27 mouse cellular contexts compared by ENCODE assay signal in the genomic region with DNA sequence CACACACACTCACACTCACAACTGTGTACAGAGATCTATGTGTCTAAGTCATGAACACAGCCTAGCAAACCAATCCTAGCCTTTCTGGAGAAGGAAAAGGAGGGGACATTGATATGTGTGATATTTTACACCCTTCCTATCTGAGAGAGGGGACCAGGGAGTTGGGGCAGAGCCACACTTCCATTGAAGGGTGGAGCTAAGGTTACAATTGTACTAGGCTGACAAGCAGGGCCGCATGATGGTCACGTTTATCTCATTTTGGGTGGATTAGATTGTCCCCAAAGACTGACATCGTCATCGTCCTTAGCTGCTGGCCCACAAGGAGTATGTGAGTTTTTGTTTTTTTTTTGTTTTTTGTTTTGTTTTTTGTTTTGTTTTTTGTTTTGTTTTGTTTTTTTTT. TPM values are rescaled to one million over a fixed set of nuclear protein-coding genes. Genes with fewer than 3 reads are reported as not detected.
DNase-seq lines count a peak whose midpoint lies in the region; ATAC-seq and TF ChIP-seq lines count a peak whose summit lies in the region.
"Had no signal": no experiment of that assay in that cellular context is flagged by ENCODE, and none has a peak within 500 bp of the region (broad histone marks: within the 10 kb centered on the region; RNA-seq: fewer than 3 reads in every experiment).

No protein-coding gene starts in this region.

- H3K4me2 ChIP-seq in heart, embryonic 14.5 days (ENCODE audit: low read length), result no peak overlapping the region
- H3K4me2 ChIP-seq in liver, embryonic 12.5 days, result no peak overlapping the region
- H3K4me2 ChIP-seq in liver, embryonic 11.5 days, result no peak overlapping the region
- no peak overlapping the region for H3K4me2 ChIP-seq in stomach, embryonic 15.5 days
- no peak overlapping the region for H3K4me2 ChIP-seq in stomach, postnatal 0 days (replicated peaks; ENCODE audit: low read depth)
- H3K4me2 ChIP-seq: embryonic facial prominence, embryonic 12.5 days; forebrain, embryonic 15.5 days; hindbrain, embryonic 15.5 days had no signal

- no peaks in the 10 kb centered on the region for H3K27me3 ChIP-seq in heart, embryonic 10.5 days (ENCODE audit: insufficient read depth, poor library complexity, severe bottlenecking)
- no peaks in the 10 kb centered on the region for H3K27me3 ChIP-seq in heart, embryonic 14.5 days (ENCODE audit: control insufficient read depth, insufficient read depth, low read length)
- peaks cover 4% of the 10 kb centered on the region; the same call in 1 of the 2 replicates for H3K27me3 ChIP-seq in liver, embryonic 12.5 days (replicated peaks)
- H3K27me3 ChIP-seq in liver, embryonic 11.5 days (replicated peaks; ENCODE audit: control insufficient read depth, insufficient read depth, low read length), result no peaks in the 10 kb centered on the region
- H3K27me3 ChIP-seq in stomach, embryonic 15.5 days (replicated peaks), result no peaks in the 10 kb centered on the region
- no peaks in the 10 kb centered on the region for H3K27me3 ChIP-seq in stomach, postnatal 0 days (ENCODE audit: control insufficient read depth, insufficient read depth, low read length)
- H3K27me3 ChIP-seq: embryonic facial prominence, embryonic 12.5 days; forebrain, embryonic 15.5 days; hindbrain, embryonic 15.5 days had no signal

- TF ChIP-seq CTCF in stomach, postnatal 0 days (IDR thresholded peaks at IDR 0.05; ENCODE audit: low read depth), result no peak

- H3K27ac ChIP-seq in heart, embryonic 10.5 days, result peak overlapping the region; percentile 93
- H3K27ac ChIP-seq in heart, embryonic 14.5 days (replicated peaks in 1 of 2; ENCODE audit: control insufficient read depth in 1 of 2, insufficient read depth in 1 of 2, low read depth in 2 of 2, low read length in 2 of 2), result peak overlapping the region; percentile 90 to 94
- H3K27ac ChIP-seq in liver, embryonic 12.5 days, result peak overlapping the region; percentile 33; the same call in 1 of the 2 replicates
- no peak overlapping the region for H3K27ac ChIP-seq in liver, embryonic 11.5 days (ENCODE audit: low read depth, low read length)
- peak overlapping the region; percentile 63; the same call in 1 of the 2 replicates for H3K27ac ChIP-seq in stomach, embryonic 15.5 days
- no peak overlapping the region for H3K27ac ChIP-seq in stomach, postnatal 0 days (replicated peaks)
- H3K27ac ChIP-seq: forebrain, embryonic 15.5 days; hindbrain, embryonic 15.5 days had no signal

- no peaks in the 10 kb centered on the region for H3K9me3 ChIP-seq in heart, embryonic 10.5 days
- no peaks in the 10 kb centered on the region for H3K9me3 ChIP-seq in heart, embryonic 14.5 days (ENCODE audit: control insufficient read depth, low read length)
- H3K9me3 ChIP-seq in liver, embryonic 12.5 days (replicated peaks), result no peaks in the 10 kb centered on the region
- no peaks in the 10 kb centered on the region for H3K9me3 ChIP-seq in liver, embryonic 11.5 days (ENCODE audit: control insufficient read depth, low read length)
- no peaks in the 10 kb centered on the region for H3K9me3 ChIP-seq in stomach, embryonic 15.5 days
- no peaks in the 10 kb centered on the region for H3K9me3 ChIP-seq in stomach, postnatal 0 days (ENCODE audit: control insufficient read depth, low read length)
- H3K9me3 ChIP-seq: embryonic facial prominence, embryonic 12.5 days; forebrain, embryonic 15.5 days; G1E; hindbrain, embryonic 15.5 days had no signal

- intact Hi-C loops in heart, postnatal 36 days (cut with DNase I), result loop anchor here (5.0 kb wide), 1 partner anchor 251 kb away; no protein-coding TSS in a partner anchor
- intact Hi-C loops in heart, postnatal 10 days (cut with DNase I), result no loop called here

- no peak for ATAC-seq in heart, embryonic 14.5 days (ENCODE audit: insufficient number of reproducible peaks, insufficient read depth, low FRiP score, low read depth)
- peak; percentile 44 for ATAC-seq in liver, embryonic 12.5 days
- ATAC-seq in liver, embryonic 11.5 days (replicated peaks; ENCODE audit: low FRiP score), result no peak; the same call in 1 of the 2 replicates
- no peak for ATAC-seq in stomach, embryonic 15.5 days (ENCODE audit: insufficient read depth, low FRiP score, low read depth)
- no peak for ATAC-seq in stomach, postnatal 0 days (ENCODE audit: low FRiP score, low TSS enrichment)
- ATAC-seq: CD4-positive, CD25-positive, alpha-beta regulatory T cell, adult 4 months; forebrain, embryonic 15.5 days; inflammation-experienced regulatory T-cells, adult 6 months; intestine, postnatal 0 days had no signal

- H3K4me1 ChIP-seq in heart, embryonic 10.5 days, result peaks cover 75% of the 10 kb centered on the region
- peaks cover 42 to 43% of the 10 kb centered on the region in 2 experiments for H3K4me1 ChIP-seq in heart, embryonic 14.5 days (ENCODE audit: control insufficient read depth in 2 of 2, insufficient read depth in 2 of 2, low read length in 2 of 2)
- H3K4me1 ChIP-seq in liver, embryonic 12.5 days, result peaks cover 38% of the 10 kb centered on the region
- H3K4me1 ChIP-seq in liver, embryonic 11.5 days (replicated peaks; ENCODE audit: control insufficient read depth, insufficient read depth, low read length), result peaks cover 26% of the 10 kb centered on the region
- H3K4me1 ChIP-seq in stomach, embryonic 15.5 days, result peaks cover 33% of the 10 kb centered on the region
- H3K4me1 ChIP-seq in stomach, postnatal 0 days (replicated peaks; ENCODE audit: control insufficient read depth, insufficient read depth), result no peaks in the 10 kb centered on the region; the same call in none of the 2 replicates
- H3K4me1 ChIP-seq: hindbrain, embryonic 15.5 days had no signal

- DNase-seq in heart, embryonic 10.5 days (ENCODE audit: low spot score), result no peak
- no peak for DNase-seq in heart, postnatal 36 days
- DNase-seq in heart, postnatal 10 days, result no peak
- DNase-seq in liver, embryonic 11.5 days (ENCODE audit: low spot score), result no peak
- no peak for DNase-seq in stomach, postnatal 0 days (ENCODE audit: low spot score)
- DNase-seq: adrenal gland, adult 8-10 months; adrenal gland, postnatal 36 days; B cell, adult 2 months; cerebellum, adult 2 months; cerebellum, postnatal 14 days; embryo, embryonic 11 days; gastrocnemius, postnatal 36 days; heart, postnatal 14 days had no signal

- no peak overlapping the region for H3K9ac ChIP-seq in heart, embryonic 14.5 days (ENCODE audit: low read length)
- no peak overlapping the region for H3K9ac ChIP-seq in liver, embryonic 12.5 days
- no peak overlapping the region for H3K9ac ChIP-seq in liver, embryonic 11.5 days (ENCODE audit: low read depth, low read length)
- H3K9ac ChIP-seq in stomach, embryonic 15.5 days, result no peak overlapping the region
- H3K9ac ChIP-seq in stomach, postnatal 0 days (ENCODE audit: low read length), result no peak overlapping the region
- H3K9ac ChIP-seq: embryonic facial prominence, embryonic 12.5 days; forebrain, embryonic 15.5 days; hindbrain, embryonic 15.5 days had no signal

- H3K36me3 ChIP-seq in heart, embryonic 10.5 days, result no peaks in the 10 kb centered on the region
- H3K36me3 ChIP-seq in heart, embryonic 14.5 days (ENCODE audit: control insufficient read depth, insufficient read depth, low read length), result no peaks in the 10 kb centered on the region
- H3K36me3 ChIP-seq in liver, embryonic 12.5 days, result no peaks in the 10 kb centered on the region
- H3K36me3 ChIP-seq in liver, embryonic 11.5 days (ENCODE audit: control insufficient read depth, insufficient read depth, low read length), result no peaks in the 10 kb centered on the region
- no peaks in the 10 kb centered on the region for H3K36me3 ChIP-seq in stomach, embryonic 15.5 days
- H3K36me3 ChIP-seq in stomach, postnatal 0 days (ENCODE audit: control insufficient read depth, insufficient read depth, low read length), result no peaks in the 10 kb centered on the region
- H3K36me3 ChIP-seq: embryonic facial prominence, embryonic 12.5 days; forebrain, embryonic 15.5 days; G1E; hindbrain, embryonic 15.5 days had no signal

- 50% methylated on average over 4 of the region's 4 CpGs for WGBS in heart, embryonic 10.5 days
- WGBS in heart, embryonic 14.5 days, result 61% methylated on average over 4 of the region's 4 CpGs
- WGBS in liver, embryonic 12.5 days (ENCODE audit: insufficient replicate concordance), result 22% methylated on average over 4 of the region's 4 CpGs
- WGBS in liver, embryonic 11.5 days, result 30% methylated on average over 4 of the region's 4 CpGs
- 85% methylated on average over 4 of the region's 4 CpGs for WGBS in stomach, embryonic 15.5 days
- WGBS in stomach, postnatal 0 days, result 94% methylated on average over 4 of the region's 4 CpGs

- no peak for TF ChIP-seq EP300 in stomach, postnatal 0 days (optimal IDR thresholded peaks at IDR 0.05)

- H3K4me3 ChIP-seq in heart, embryonic 10.5 days, result no peak overlapping the region
- H3K4me3 ChIP-seq in heart, embryonic 14.5 days (ENCODE audit: control insufficient read depth in 1 of 2, insufficient read depth in 1 of 2, low read depth in 1 of 2, low read length in 2 of 2), result no peak overlapping the region
- no peak overlapping the region for H3K4me3 ChIP-seq in liver, embryonic 12.5 days
- H3K4me3 ChIP-seq in liver, embryonic 11.5 days (ENCODE audit: low read depth, low read length), result no peak overlapping the region
- no peak overlapping the region for H3K4me3 ChIP-seq in stomach, embryonic 15.5 days (replicated peaks)
- H3K4me3 ChIP-seq in stomach, postnatal 0 days (ENCODE audit: low read depth, low read length), result no peak overlapping the region
- H3K4me3 ChIP-seq: embryonic facial prominence, embryonic 12.5 days; forebrain, embryonic 15.5 days; hindbrain, embryonic 15.5 days had no signal

RNA-seq across cellular contexts. Expression of a gene that starts 27.9 kb away (rescaled TPM):
- 0.34 TPM in 1 of 2 replicates, not detected in the other for polyA plus RNA-seq in heart, embryonic 10.5 days (2016; fragmentation: Nextera tagmentation; extraction: Ambion mirVana)
- not detected for total RNA-seq in heart, postnatal 36 days (2021)
- polyA plus RNA-seq in heart, embryonic 14.5 days (2014; fragmentation: Nextera tagmentation; extraction: Ambion mirVana), result 0.19 TPM in 1 of 2 replicates, not detected in the other
- total RNA-seq in heart, postnatal 10 days (2021), result not detected
- polyA plus RNA-seq in liver, embryonic 12.5 days (2016; fragmentation: Nextera tagmentation; extraction: Ambion mirVana), result not detected in 2 replicates
- polyA plus RNA-seq in liver, embryonic 11.5 days (2014; fragmentation: Nextera tagmentation; extraction: Ambion mirVana), result not detected in 2 replicates
- not detected in 2 replicates for polyA plus RNA-seq in stomach, embryonic 15.5 days (2015; fragmentation: Nextera tagmentation; extraction: Ambion mirVana)
- not detected in 2 replicates for polyA plus RNA-seq in stomach, postnatal 0 days (2015; fragmentation: Nextera tagmentation; extraction: Ambion mirVana)
- total RNA-seq: adrenal gland, adult 8-10 months; adrenal gland, postnatal 36 days; common myeloid progenitor, adult 5-6 weeks; G1E; gastrocnemius, adult 8-10 months; gastrocnemius, postnatal 36 days; heart, postnatal 14 days had no signal
- polyA plus RNA-seq: CD4-positive, CD25-positive, alpha-beta regulatory T cell, adult 4 months; cerebellum, adult 2 months; embryonic facial prominence, embryonic 12.5 days; forebrain, embryonic 11.5 days; forebrain, embryonic 15.5 days; G1E; hindbrain, embryonic 11.5 days; hindbrain, embryonic 15.5 days; inflammation-experienced regulatory T-cells, adult 6 months; intestine, postnatal 0 days had no signal

RNA-seq across cellular contexts. Expression of a gene that starts 34.4 kb away (rescaled TPM):
- not detected in 2 replicates for polyA plus RNA-seq in heart, embryonic 10.5 days (2016; fragmentation: Nextera tagmentation; extraction: Ambion mirVana)
- not detected for total RNA-seq in heart, postnatal 36 days (2021)
- polyA plus RNA-seq in heart, embryonic 14.5 days (2014; fragmentation: Nextera tagmentation; extraction: Ambion mirVana), result not detected in 2 replicates
- total RNA-seq in heart, postnatal 10 days (2021), result not detected
- not detected in 2 replicates for polyA plus RNA-seq in liver, embryonic 12.5 days (2016; fragmentation: Nextera tagmentation; extraction: Ambion mirVana)
- not detected in 2 replicates for polyA plus RNA-seq in liver, embryonic 11.5 days (2014; fragmentation: Nextera tagmentation; extraction: Ambion mirVana)
- polyA plus RNA-seq in stomach, embryonic 15.5 days (2015; fragmentation: Nextera tagmentation; extraction: Ambion mirVana), result not detected in 2 replicates
- not detected in 2 replicates for polyA plus RNA-seq in stomach, postnatal 0 days (2015; fragmentation: Nextera tagmentation; extraction: Ambion mirVana)
- total RNA-seq: adrenal gland, adult 8-10 months; adrenal gland, postnatal 36 days; common myeloid progenitor, adult 5-6 weeks; G1E; gastrocnemius, adult 8-10 months; gastrocnemius, postnatal 36 days; heart, postnatal 14 days had no signal
- polyA plus RNA-seq: CD4-positive, CD25-positive, alpha-beta regulatory T cell, adult 4 months; cerebellum, adult 2 months; embryonic facial prominence, embryonic 12.5 days; forebrain, embryonic 11.5 days; forebrain, embryonic 15.5 days; G1E; hindbrain, embryonic 11.5 days; hindbrain, embryonic 15.5 days; inflammation-experienced regulatory T-cells, adult 6 months; intestine, postnatal 0 days had no signal

RNA-seq across cellular contexts. Expression of a gene that starts 42.3 kb away (rescaled TPM):
- 7.7 and 12.5 TPM in 2 replicates for polyA plus RNA-seq in heart, embryonic 10.5 days (2016; fragmentation: Nextera tagmentation; extraction: Ambion mirVana)
- 1 to 10 TPM; 1.8 to 2.0 TPM for total RNA-seq in heart, postnatal 36 days (2021)
- 4.2 and 7.5 TPM in 2 replicates for polyA plus RNA-seq in heart, embryonic 14.5 days (2014; fragmentation: Nextera tagmentation; extraction: Ambion mirVana)
- total RNA-seq in heart, postnatal 10 days (2021), result 1 to 10 TPM; 1.0 to 1.1 TPM
- 1.5 and 2.5 TPM in 2 replicates for polyA plus RNA-seq in liver, embryonic 12.5 days (2016; fragmentation: Nextera tagmentation; extraction: Ambion mirVana)
- polyA plus RNA-seq in liver, embryonic 11.5 days (2014; fragmentation: Nextera tagmentation; extraction: Ambion mirVana), result 1.8 and 2.4 TPM in 2 replicates
- polyA plus RNA-seq in stomach, embryonic 15.5 days (2015; fragmentation: Nextera tagmentation; extraction: Ambion mirVana), result 1.7 and 2.8 TPM in 2 replicates
- polyA plus RNA-seq in stomach, postnatal 0 days (2015; fragmentation: Nextera tagmentation; extraction: Ambion mirVana), result 9.9 and 12.0 TPM in 2 replicates
- total RNA-seq: common myeloid progenitor, adult 5-6 weeks had no signal

RNA-seq across cellular contexts. Expression of a gene that starts 51.2 kb away (rescaled TPM):
- 0.55 and 0.92 TPM in 2 replicates for polyA plus RNA-seq in heart, embryonic 10.5 days (2016; fragmentation: Nextera tagmentation; extraction: Ambion mirVana)
- 1 to 10 TPM in 1 of 2 experiments, under 1 TPM in 1; 0.72 to 8.2 TPM for total RNA-seq in heart, postnatal 36 days (2021)
- not detected in 2 replicates for polyA plus RNA-seq in heart, embryonic 14.5 days (2014; fragmentation: Nextera tagmentation; extraction: Ambion mirVana)
- 1 to 10 TPM; 1.7 to 5.1 TPM for total RNA-seq in heart, postnatal 10 days (2021)
- 1.4 TPM in 1 of 2 replicates, not detected in the other for polyA plus RNA-seq in liver, embryonic 12.5 days (2016; fragmentation: Nextera tagmentation; extraction: Ambion mirVana)
- not detected in 2 replicates for polyA plus RNA-seq in liver, embryonic 11.5 days (2014; fragmentation: Nextera tagmentation; extraction: Ambion mirVana)
- 0.58 TPM in 1 of 2 replicates, not detected in the other for polyA plus RNA-seq in stomach, embryonic 15.5 days (2015; fragmentation: Nextera tagmentation; extraction: Ambion mirVana)
- polyA plus RNA-seq in stomach, postnatal 0 days (2015; fragmentation: Nextera tagmentation; extraction: Ambion mirVana), result 0.80 and 0.81 TPM in 2 replicates
- polyA plus RNA-seq: CD4-positive, CD25-positive, alpha-beta regulatory T cell, adult 4 months; embryonic facial prominence, embryonic 12.5 days; forebrain, embryonic 11.5 days; hindbrain, embryonic 11.5 days; intestine, postnatal 0 days had no signal

RNA-seq across cellular contexts. Expression of a gene that starts 56.6 kb away (rescaled TPM):
- polyA plus RNA-seq in heart, embryonic 10.5 days (2016; fragmentation: Nextera tagmentation; extraction: Ambion mirVana), result 293 and 402 TPM in 2 replicates
- total RNA-seq in heart, postnatal 36 days (2021), result 100 to 1,000 TPM; 830 to 843 TPM
- polyA plus RNA-seq in heart, embryonic 14.5 days (2014; fragmentation: Nextera tagmentation; extraction: Ambion mirVana), result 516 and 537 TPM in 2 replicates
- total RNA-seq in heart, postnatal 10 days (2021), result 100 to 1,000 TPM; 501 to 525 TPM
- polyA plus RNA-seq in liver, embryonic 12.5 days (2016; fragmentation: Nextera tagmentation; extraction: Ambion mirVana), result 289 and 295 TPM in 2 replicates
- polyA plus RNA-seq in liver, embryonic 11.5 days (2014; fragmentation: Nextera tagmentation; extraction: Ambion mirVana), result 316 and 340 TPM in 2 replicates
- polyA plus RNA-seq in stomach, embryonic 15.5 days (2015; fragmentation: Nextera tagmentation; extraction: Ambion mirVana), result 308 and 323 TPM in 2 replicates
- 798 and 841 TPM in 2 replicates for polyA plus RNA-seq in stomach, postnatal 0 days (2015; fragmentation: Nextera tagmentation; extraction: Ambion mirVana)

Comparison
In these comparisons a context has a peak if more than half of its experiments do, and no peak if none do; other contexts are left out.
1. H3K27ac ChIP-seq: peak in heart, embryonic 10.5 days (single experiment), heart, embryonic 14.5 days (2 of 2), liver, embryonic 12.5 days (single experiment) and stomach, embryonic 15.5 days (single experiment); none in liver, embryonic 11.5 days (single experiment) and stomach, postnatal 0 days (single experiment).